Mouse (Mus musculus): ENCODE results near the gene Nfatc2. TPM values are rescaled to one million over a fixed set of nuclear protein-coding genes. Genes with fewer than 3 reads are reported as not detected.
A peak's percentile ranks its signal among the peaks of the same experiment; 100 is the strongest.

Gene Nfatc2
- polyA plus RNA-seq, 1 experiment, result 7.8 TPM

DNA sequence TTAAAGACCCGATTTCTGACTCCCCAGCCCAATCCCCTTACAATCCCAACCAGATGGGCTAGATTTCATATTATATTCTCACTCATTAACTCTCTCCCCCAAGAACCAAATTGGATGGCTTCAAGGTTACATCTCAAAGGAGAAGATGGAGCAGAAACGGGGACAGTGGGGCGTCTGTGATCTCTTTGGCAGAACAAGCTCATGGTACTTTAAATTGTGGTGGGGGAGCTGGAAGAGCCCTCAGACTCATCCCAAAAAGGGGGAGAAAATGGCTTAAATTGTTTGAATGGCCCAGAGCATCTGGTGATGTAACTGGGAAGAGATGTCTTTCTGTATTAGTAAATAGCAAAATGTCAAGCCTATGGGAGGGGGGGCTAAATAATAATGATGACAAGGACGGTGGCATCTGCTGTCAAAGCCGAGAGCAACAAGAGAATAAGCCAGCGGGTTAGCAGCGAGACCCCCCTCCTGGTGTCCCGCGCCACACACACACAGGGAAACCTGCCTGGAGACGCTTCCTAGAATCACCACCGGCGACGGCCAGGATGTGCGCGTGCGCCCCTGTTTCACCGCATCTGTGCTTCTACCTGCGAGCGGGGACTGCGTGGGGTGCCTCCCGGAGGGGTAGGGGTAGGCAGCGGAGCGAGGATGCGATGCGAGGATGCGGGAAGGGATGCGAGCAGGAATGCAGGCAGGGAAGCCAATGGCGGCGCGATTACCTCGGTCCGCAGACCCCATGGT is 537 bp downstream of the Nfatc2 start:
- Histone ChIP-seq H3K4me3 (ENCODE audit: low read depth, low read length) (peak overlapping the region; percentile 59), H3K4me1 (ENCODE audit: control insufficient read depth, insufficient read depth, low read length) (no peaks in the 10 kb centered on the region), H3K27ac (ENCODE audit: insufficient read depth, low read length) (no peak overlapping the region), H3K9me3 (replicated peaks; ENCODE audit: control insufficient read depth, insufficient read depth, low read length, poor library complexity, severe bottlenecking) (no peaks in the 10 kb centered on the region), H3K27me3 (ENCODE audit: control insufficient read depth, insufficient read depth, low read length, poor library complexity, severe bottlenecking) (no peaks in the 10 kb centered on the region; the same call in 1 of the 2 replicates), H3K36me3 (ENCODE audit: control insufficient read depth, insufficient read depth, low read length, poor library complexity, severe bottlenecking) (no peaks in the 10 kb centered on the region), H3K9ac (ENCODE audit: low read depth, poor library complexity, severe bottlenecking) (peak overlapping the region; percentile 1)
- TF ChIP-seq POLR2A (IDR thresholded peaks at IDR 0.05; ENCODE audit: insufficient read depth, low read length), result no peak

DNA sequence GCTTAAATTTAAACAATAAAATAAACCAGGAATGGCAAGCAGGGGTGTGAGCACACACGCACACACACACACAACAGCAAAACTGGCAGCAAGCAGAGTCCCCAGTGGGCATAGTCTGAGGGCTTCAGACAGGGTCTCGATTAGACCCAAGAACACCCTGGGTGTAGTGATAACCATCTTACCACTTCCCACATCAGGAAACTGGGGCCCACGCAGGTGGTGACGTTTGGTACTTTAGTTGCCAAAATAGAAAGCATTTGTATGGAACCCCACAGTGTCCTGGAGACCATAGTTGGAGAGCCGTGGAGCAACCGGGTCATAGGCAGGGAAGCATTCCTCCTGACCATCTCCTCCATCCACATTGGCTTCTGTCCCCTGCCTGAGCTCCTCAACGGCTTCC is 5.8 kb downstream of the Nfatc2 start:
- no peak overlapping the region for H3K27ac ChIP-seq (ENCODE audit: insufficient read depth, low read length)
- TF ChIP-seq POLR2A (IDR thresholded peaks at IDR 0.05; ENCODE audit: insufficient read depth, low read length) (no peak), EP300 (IDR thresholded peaks at IDR 0.05; ENCODE audit: insufficient read depth, low read depth, low read length) (no peak), CTCF (IDR thresholded peaks at IDR 0.05; ENCODE audit: low read depth, low read length) (no peak)
- H3K36me3 ChIP-seq (ENCODE audit: control insufficient read depth, insufficient read depth, low read length, poor library complexity, severe bottlenecking), result no peaks in the 10 kb centered on the region
- H3K9ac ChIP-seq (ENCODE audit: low read depth, poor library complexity, severe bottlenecking), result no peak overlapping the region
- H3K4me1 ChIP-seq (ENCODE audit: control insufficient read depth, insufficient read depth, low read length), result peaks cover 5% of the 10 kb centered on the region
- no peaks in the 10 kb centered on the region for H3K9me3 ChIP-seq (replicated peaks; ENCODE audit: control insufficient read depth, insufficient read depth, low read length, poor library complexity, severe bottlenecking)
- H3K27me3 ChIP-seq (ENCODE audit: control insufficient read depth, insufficient read depth, low read length, poor library complexity, severe bottlenecking), result no peaks in the 10 kb centered on the region; the same call in 1 of the 2 replicates
- no peak overlapping the region for H3K4me3 ChIP-seq (ENCODE audit: low read depth, low read length)

DNA sequence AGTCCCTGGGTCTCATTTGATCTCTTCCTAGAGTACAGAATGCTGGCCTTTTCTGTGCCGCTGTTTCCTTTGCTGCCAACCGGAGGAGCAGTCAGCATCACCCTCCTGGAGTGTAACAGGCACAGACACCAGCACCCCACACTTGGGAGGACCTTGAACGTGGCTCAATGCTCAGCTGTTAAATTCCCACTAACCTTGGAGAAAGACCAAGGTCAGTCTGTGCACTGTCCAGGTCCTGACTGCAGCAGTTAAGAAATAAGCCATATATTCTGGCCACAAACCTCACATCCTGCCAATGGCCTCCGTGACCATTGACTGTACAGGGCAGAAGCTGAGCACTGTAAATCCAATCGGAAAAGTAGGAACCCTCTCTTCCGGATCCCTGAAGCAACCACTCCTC is 7.8 kb downstream of the Nfatc2 start:
- H3K27me3 ChIP-seq (ENCODE audit: control insufficient read depth, insufficient read depth, low read length, poor library complexity, severe bottlenecking), result no peaks in the 10 kb centered on the region
- H3K9me3 ChIP-seq (replicated peaks; ENCODE audit: control insufficient read depth, insufficient read depth, low read length, poor library complexity, severe bottlenecking), result no peaks in the 10 kb centered on the region

DNA sequence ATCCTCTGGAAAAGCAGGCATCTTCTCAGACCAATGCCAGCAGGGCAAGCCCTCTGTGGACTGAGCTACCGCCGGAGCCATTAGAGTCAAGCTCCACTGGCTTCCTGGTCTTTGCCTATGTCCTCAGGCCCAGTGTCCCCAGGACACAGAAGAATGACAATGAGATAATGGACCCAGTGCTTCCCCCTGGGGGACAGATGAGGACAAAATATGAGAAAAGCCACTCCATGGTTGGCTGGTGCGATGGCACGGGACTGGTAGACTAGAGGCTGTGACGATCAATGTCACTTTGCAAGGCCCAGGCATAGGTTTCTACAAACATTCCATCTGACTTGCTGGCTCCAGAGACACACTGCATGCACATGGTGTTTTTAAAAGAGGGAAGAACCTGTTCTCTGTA is 8.5 kb downstream of the Nfatc2 start:
- TF ChIP-seq CTCF (IDR thresholded peaks at IDR 0.05; ENCODE audit: low read depth, low read length) (no peak), EP300 (IDR thresholded peaks at IDR 0.05; ENCODE audit: insufficient read depth, low read depth, low read length) (no peak), POLR2A (IDR thresholded peaks at IDR 0.05; ENCODE audit: insufficient read depth, low read length) (no peak)
- no peaks in the 10 kb centered on the region for H3K9me3 ChIP-seq (replicated peaks; ENCODE audit: control insufficient read depth, insufficient read depth, low read length, poor library complexity, severe bottlenecking)
- no peak overlapping the region for H3K4me3 ChIP-seq (ENCODE audit: low read depth, low read length)
- no peak overlapping the region for H3K9ac ChIP-seq (ENCODE audit: low read depth, poor library complexity, severe bottlenecking)
- H3K4me1 ChIP-seq (ENCODE audit: control insufficient read depth, insufficient read depth, low read length), result peaks cover 5% of the 10 kb centered on the region
- no peaks in the 10 kb centered on the region for H3K36me3 ChIP-seq (ENCODE audit: control insufficient read depth, insufficient read depth, low read length, poor library complexity, severe bottlenecking)
- no peaks in the 10 kb centered on the region for H3K27me3 ChIP-seq (ENCODE audit: control insufficient read depth, insufficient read depth, low read length, poor library complexity, severe bottlenecking)
- H3K27ac ChIP-seq (ENCODE audit: insufficient read depth, low read length), result no peak overlapping the region

More for the DNA sequence above, 7.8 kb downstream of the Nfatc2 start:
- H3K27ac ChIP-seq (ENCODE audit: insufficient read depth, low read length), result no peak overlapping the region
- no peaks in the 10 kb centered on the region for H3K36me3 ChIP-seq (ENCODE audit: control insufficient read depth, insufficient read depth, low read length, poor library complexity, severe bottlenecking)
- H3K9ac ChIP-seq (ENCODE audit: low read depth, poor library complexity, severe bottlenecking), result no peak overlapping the region
- TF ChIP-seq EP300 (IDR thresholded peaks at IDR 0.05; ENCODE audit: insufficient read depth, low read depth, low read length), result no peak
- no peak for TF ChIP-seq POLR2A (IDR thresholded peaks at IDR 0.05; ENCODE audit: insufficient read depth, low read length)
- TF ChIP-seq CTCF (IDR thresholded peaks at IDR 0.05; ENCODE audit: low read depth, low read length), result no peak
- peaks cover 5% of the 10 kb centered on the region for H3K4me1 ChIP-seq (ENCODE audit: control insufficient read depth, insufficient read depth, low read length)
- H3K4me3 ChIP-seq (ENCODE audit: low read depth, low read length), result no peak overlapping the region

DNA sequence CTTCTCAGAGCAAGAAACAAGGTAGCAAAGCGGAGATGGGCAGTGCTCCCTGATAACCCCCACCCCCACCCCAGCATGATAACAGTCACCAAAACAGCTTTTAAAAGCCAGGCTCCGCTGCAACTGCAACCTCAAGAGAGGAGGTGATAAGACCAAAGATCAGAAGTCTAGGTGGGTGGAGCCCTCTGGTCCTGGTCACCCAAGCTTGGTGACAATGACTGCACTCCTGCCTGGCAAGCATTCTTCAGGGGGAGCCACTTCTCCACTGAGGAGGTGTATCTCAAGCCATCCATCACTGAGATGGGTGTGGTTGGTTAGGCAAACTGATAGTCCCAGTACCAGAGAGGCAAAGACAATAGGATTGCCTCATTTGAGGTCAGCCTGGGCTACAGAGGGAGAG is 10.4 kb downstream of the Nfatc2 start:
- Histone ChIP-seq H3K36me3 (ENCODE audit: control insufficient read depth, insufficient read depth, low read length, poor library complexity, severe bottlenecking) (no peaks in the 10 kb centered on the region), H3K9me3 (replicated peaks; ENCODE audit: control insufficient read depth, insufficient read depth, low read length, poor library complexity, severe bottlenecking) (no peaks in the 10 kb centered on the region), H3K27me3 (ENCODE audit: control insufficient read depth, insufficient read depth, low read length, poor library complexity, severe bottlenecking) (no peaks in the 10 kb centered on the region), H3K27ac (ENCODE audit: insufficient read depth, low read length) (no peak overlapping the region), H3K9ac (ENCODE audit: low read depth, poor library complexity, severe bottlenecking) (peak overlapping the region; percentile 76), H3K4me3 (ENCODE audit: low read depth, low read length) (no peak overlapping the region), H3K4me1 (ENCODE audit: control insufficient read depth, insufficient read depth, low read length) (peaks cover 5% of the 10 kb centered on the region)
- TF ChIP-seq EP300 (IDR thresholded peaks at IDR 0.05; ENCODE audit: insufficient read depth, low read depth, low read length), result no peak
- TF ChIP-seq CTCF (IDR thresholded peaks at IDR 0.05; ENCODE audit: low read depth, low read length), result no peak
- TF ChIP-seq POLR2A (IDR thresholded peaks at IDR 0.05; ENCODE audit: insufficient read depth, low read length), result no peak

DNA sequence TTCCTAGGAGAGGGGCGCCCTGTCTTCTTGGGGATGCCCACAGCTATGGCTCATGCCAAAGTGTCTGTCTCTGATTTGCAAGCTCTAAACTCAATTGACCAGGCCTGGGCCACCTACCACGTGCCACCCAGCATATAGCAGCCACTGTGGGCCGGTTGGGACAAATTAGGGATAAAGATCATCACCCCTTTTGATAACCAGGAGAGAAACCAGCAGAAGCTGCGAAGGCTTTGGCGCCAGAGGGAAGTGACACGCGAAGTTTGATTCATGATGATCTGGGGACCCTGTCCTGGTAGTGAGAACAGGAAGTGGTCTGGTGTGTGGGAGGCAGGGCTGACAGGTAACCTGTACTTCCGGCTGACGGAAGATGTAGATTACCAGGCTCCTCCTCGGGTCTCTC is 10.9 kb downstream of the Nfatc2 start:
- Histone ChIP-seq H3K9me3 (replicated peaks; ENCODE audit: control insufficient read depth, insufficient read depth, low read length, poor library complexity, severe bottlenecking) (no peaks in the 10 kb centered on the region), H3K4me3 (ENCODE audit: low read depth, low read length) (peak overlapping the region; percentile 53), H3K36me3 (ENCODE audit: control insufficient read depth, insufficient read depth, low read length, poor library complexity, severe bottlenecking) (no peaks in the 10 kb centered on the region), H3K27ac (ENCODE audit: insufficient read depth, low read length) (peak overlapping the region; percentile 82), H3K27me3 (ENCODE audit: control insufficient read depth, insufficient read depth, low read length, poor library complexity, severe bottlenecking) (no peaks in the 10 kb centered on the region), H3K9ac (ENCODE audit: low read depth, poor library complexity, severe bottlenecking) (peak overlapping the region; percentile 76), H3K4me1 (ENCODE audit: control insufficient read depth, insufficient read depth, low read length) (peaks cover 5% of the 10 kb centered on the region)
- no peak for TF ChIP-seq EP300 (IDR thresholded peaks at IDR 0.05; ENCODE audit: insufficient read depth, low read depth, low read length)
- no peak for TF ChIP-seq CTCF (IDR thresholded peaks at IDR 0.05; ENCODE audit: low read depth, low read length)
- no peak for TF ChIP-seq POLR2A (IDR thresholded peaks at IDR 0.05; ENCODE audit: insufficient read depth, low read length)

Data from ES-Bruce4 (cell line).